In the genomic region with DNA sequence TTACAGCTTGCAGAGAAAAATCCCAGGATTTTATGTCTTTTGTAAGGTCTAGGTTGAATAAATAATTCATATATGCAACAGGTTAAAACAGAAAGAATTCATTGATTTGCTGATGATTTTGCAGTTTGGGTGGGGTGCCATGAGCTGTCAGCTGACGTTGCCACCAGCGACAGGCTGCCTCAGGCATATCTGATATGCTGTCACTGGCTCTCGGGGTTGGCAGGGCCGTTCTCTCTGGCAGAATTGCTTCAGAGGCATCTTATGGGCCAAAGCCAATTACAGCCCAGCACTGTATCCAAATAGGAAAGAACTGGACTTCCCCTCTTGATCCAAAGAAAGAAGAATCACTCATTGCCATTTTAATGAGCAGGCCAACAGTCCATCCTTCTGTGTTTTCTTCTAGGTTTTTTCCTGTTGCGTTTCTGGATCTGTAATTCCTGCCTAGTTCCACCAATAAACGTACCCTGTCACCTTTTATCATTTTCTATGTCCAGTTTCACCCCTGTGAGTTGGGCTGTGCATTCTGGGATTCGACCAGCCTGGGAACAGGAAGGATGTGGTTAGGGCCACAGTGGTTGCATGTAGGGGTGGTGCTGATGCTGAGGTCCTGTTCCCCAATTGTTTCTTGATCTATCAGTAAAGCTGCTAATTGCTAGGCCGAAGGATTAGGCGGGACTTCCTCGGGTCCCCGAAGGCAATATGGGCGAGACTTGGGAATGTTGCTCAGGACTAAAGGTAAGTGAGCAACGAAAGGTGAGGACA, we compare ENCODE assay signal across 21 mouse cellular contexts. TPM values are rescaled to one million over a fixed set of nuclear protein-coding genes. Genes with fewer than 3 reads are reported as not detected.
A peak's percentile ranks its signal among the peaks of the same experiment; 100 is the strongest.
DNase-seq lines count a peak whose midpoint lies in the region; ATAC-seq lines count a peak whose summit lies in the region.
"Had no signal": no experiment of that assay in that cellular context is flagged by ENCODE, and none has a peak within 500 bp of the region (broad histone marks: within the 10 kb centered on the region; RNA-seq: fewer than 3 reads in every experiment).

No protein-coding gene starts in this region.

- peak; percentile 64 for DNase-seq in 416B (ENCODE audit: low read depth)
- peak; percentile 14 for DNase-seq in Muller cell, postnatal 12 days (ENCODE audit: inconsistent ontology term)
- no peak for DNase-seq in right cerebral cortex, postnatal 25 days
- no peak for DNase-seq in urinary bladder, postnatal 10 days (ENCODE audit: low spot score)
- DNase-seq: adrenal gland, adult 2 months; adrenal gland, postnatal 25 days; cerebellum, adult 18-20 months; cerebellum, adult 9-11 months; embryo, embryonic 11 days; gastrocnemius, postnatal 25 days; heart, adult 2 months; heart, postnatal 10 days; heart, postnatal 4 days had no signal

- ATAC-seq in granulocyte monocyte progenitor cell, adult 5-6 weeks (replicated peaks; ENCODE audit: poor library complexity, severe bottlenecking): peak; percentile 66
- peak; percentile 51; the same call in 1 of the 2 replicates for ATAC-seq in monocyte, adult 5-6 weeks (replicated peaks; ENCODE audit: insufficient number of reproducible peaks, low FRiP score, low TSS enrichment, poor library complexity, severe bottlenecking)
- ATAC-seq: activated CD4-positive, CD25-positive, alpha-beta regulatory T cell, adult 4 months; forebrain, embryonic 16.5 days; hindbrain, embryonic 16.5 days; inflammation-experienced regulatory T-cells, adult 6 months; intestine, postnatal 0 days; Patski had no signal

RNA-seq across cellular contexts. Expression of a gene that starts 5.0 kb away (rescaled TPM):
- not detected in 2 replicates for total RNA-seq in granulocyte monocyte progenitor cell, adult 5-6 weeks (2014; fragmentation: Nextera tagmentation)
- not detected in 2 replicates for total RNA-seq in granulocyte monocyte progenitor cell, adult 5-6 weeks (2017)
- total RNA-seq in monocyte, adult 5-6 weeks (2017): 1.4 to 2.3 TPM (median 1.5 TPM) in 3 replicates
- total RNA-seq: adrenal gland, adult 2 months; adrenal gland, postnatal 25 days; gastrocnemius, postnatal 25 days had no signal

RNA-seq across cellular contexts. Expression of a gene that starts 34.2 kb away (rescaled TPM):
- not detected in 2 replicates for total RNA-seq in granulocyte monocyte progenitor cell, adult 5-6 weeks (2014; fragmentation: Nextera tagmentation)
- total RNA-seq in granulocyte monocyte progenitor cell, adult 5-6 weeks (2017): not detected in 2 replicates
- total RNA-seq in monocyte, adult 5-6 weeks (2017): 0.32 TPM in 1 of 3 replicates, not detected in the others
- total RNA-seq: adrenal gland, adult 2 months; adrenal gland, postnatal 25 days; gastrocnemius, postnatal 25 days had no signal

RNA-seq across cellular contexts. Expression of a gene that starts 45.9 kb away (rescaled TPM):
- not detected in 2 replicates for total RNA-seq in granulocyte monocyte progenitor cell, adult 5-6 weeks (2014; fragmentation: Nextera tagmentation)
- not detected in 2 replicates for total RNA-seq in granulocyte monocyte progenitor cell, adult 5-6 weeks (2017)
- not detected in 3 replicates for total RNA-seq in monocyte, adult 5-6 weeks (2017)
- total RNA-seq: adrenal gland, adult 2 months; adrenal gland, postnatal 25 days; heart, adult 2 months; heart, postnatal 10 days; heart, postnatal 4 days had no signal

Comparison
In these comparisons a context has a peak if more than half of its experiments do, and no peak if none do; other contexts are left out.
1. DNase-seq: peak in 416B (single experiment) and Muller cell, postnatal 12 days (single experiment); none in right cerebral cortex, postnatal 25 days (single experiment) and urinary bladder, postnatal 10 days (single experiment).